Mouse (Mus musculus) thymus, adult 2 months (tissue): ENCODE data around the gene Celf1.

Experiments
- CTCF ChIP-seq: fragments of 200-500 bp; IDR thresholded peaks from 2 replicates; pipeline ENCODE4 v1.5.1; 2012; ENCODE audit warnings: mild to moderate bottlenecking, control low read depth, low read length, moderate library complexity, borderline replicate concordance; ENCODE audit not compliant: control insufficient read depth, poor library complexity, insufficient read depth; ENCODE audit errors: extremely low read depth
- POLR2A ChIP-seq: fragments of 200-500 bp; IDR thresholded peaks from 2 replicates; pipeline ENCODE4 v1.6.1; 2012; ENCODE audit warnings: mild to moderate bottlenecking, low read length, control low read depth, moderate library complexity; ENCODE audit not compliant: control insufficient read depth, poor library complexity, insufficient read depth; ENCODE audit errors: extremely low read depth

DNA sequence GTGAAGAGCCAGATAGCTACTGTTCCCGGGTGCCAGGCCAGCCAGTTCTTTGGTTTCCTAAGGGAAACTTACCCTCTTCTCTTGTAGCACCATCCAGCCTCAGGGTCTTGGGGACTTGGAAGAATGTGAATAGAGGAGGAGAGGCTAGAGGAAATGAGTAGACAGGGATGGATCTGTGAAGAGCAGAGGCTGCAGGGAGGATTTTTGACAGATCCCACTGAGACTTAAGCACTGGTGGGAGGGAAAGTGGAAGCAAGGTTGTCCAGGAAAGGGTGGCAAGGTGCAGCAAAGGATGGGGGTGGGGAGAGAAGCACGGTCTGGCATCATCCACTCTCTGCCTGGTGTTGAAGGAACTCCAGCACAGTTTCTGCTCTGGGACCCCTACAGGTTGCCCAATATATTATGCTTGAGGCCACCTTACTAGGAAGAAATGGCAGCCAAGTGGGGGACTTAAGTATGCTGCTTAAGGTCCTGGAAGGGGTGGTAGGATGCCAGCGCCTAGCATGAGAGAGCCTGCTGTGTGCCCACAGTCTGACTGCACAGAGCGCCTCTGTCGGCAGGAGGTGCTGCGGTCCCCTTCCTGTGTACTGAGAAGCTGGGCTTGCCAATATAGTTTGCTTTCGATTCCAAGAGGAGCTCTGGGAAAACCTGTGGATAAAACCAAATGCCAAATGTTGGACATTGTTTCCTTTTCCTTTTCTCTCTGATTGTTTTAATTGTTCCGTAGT, 78.0 kb downstream of the Celf1 start:
- TF ChIP-seq POLR2A (no peak), CTCF (no peak)
